Mouse (Mus musculus) liver, adult 2 months (tissue): ENCODE data around the gene Acoxl.

ENCODE experiments used
- CTCF ChIP-seq: fragments of 200-500 bp; IDR thresholded peaks from 2 replicates; pipeline ENCODE4 v1.5.1; 2011; ENCODE audit warnings: low read depth, low read length, control low read depth
- POLR2A ChIP-seq: fragments of 200-500 bp; IDR thresholded peaks from 2 replicates; pipeline ENCODE4 v1.6.1; 2011; ENCODE audit warnings: low read length, control low read depth; ENCODE audit not compliant: insufficient read depth; ENCODE audit errors: extremely low read depth

DNA sequence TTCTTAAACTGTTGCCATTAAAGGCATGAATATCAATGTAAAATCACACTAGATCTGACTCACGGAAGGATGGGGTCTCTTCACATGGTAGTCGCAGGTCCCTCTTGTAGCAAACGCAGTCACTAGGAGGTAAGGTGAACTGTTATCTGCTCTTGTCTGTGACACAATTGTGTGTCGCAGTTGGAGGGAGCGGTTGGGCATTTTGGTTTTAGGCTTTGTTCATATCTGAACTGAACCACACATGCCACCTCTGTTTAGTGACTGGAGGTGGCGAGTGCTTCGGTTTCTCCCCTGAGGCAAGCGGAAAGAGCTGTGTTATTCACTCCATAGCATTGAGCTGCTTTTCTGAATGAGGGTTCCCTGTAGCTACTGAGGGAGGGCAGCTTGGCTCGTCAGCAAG is 313.5 kb downstream of the Acoxl start:
- no peak for TF ChIP-seq CTCF
- TF ChIP-seq POLR2A: no peak
